Mouse (Mus musculus) forebrain, postnatal 0 days (tissue): ENCODE data around the gene Pet100. TPM values are rescaled to one million over a fixed set of nuclear protein-coding genes. Genes with fewer than 3 reads are reported as not detected.
A peak's percentile ranks its signal among the peaks of the same experiment; 100 is the strongest.

Experiments used
- ATAC-seq: fragments of 200-750 bp; cut with Nextera tagmentation; 2 replicates; pipeline ENCODE4 v1.8.0; 2017; ENCODE audit warnings: mild to moderate bottlenecking, moderate library complexity
- DNase-seq: peaks from one replicate; pipeline ENCODE4 v3.0.0-alpha.2; 2015
- H3K27ac ChIP-seq: fragments of 300-500 bp; sonication (generic); 2 replicates; pipeline ENCODE4 v1.5.1; 2014; ENCODE audit warnings: low read depth, mild to moderate bottlenecking, antibody characterized with exemption, low read length, moderate library complexity, mixed read lengths
- H3K27me3 ChIP-seq: fragments of 300-500 bp; sonication (generic); 2 replicates; pipeline ENCODE4 v1.6.1; 2014; ENCODE audit warnings: mild to moderate bottlenecking, low read length, mixed read lengths; ENCODE audit not compliant: insufficient read depth
- H3K36me3 ChIP-seq: fragments of 300-500 bp; sonication (generic); 2 replicates; pipeline ENCODE4 v1.6.1; 2014; ENCODE audit warnings: mild to moderate bottlenecking, moderate library complexity; ENCODE audit not compliant: insufficient read depth
- H3K4me1 ChIP-seq: fragments of 300-500 bp; sonication (generic); 2 replicates; pipeline ENCODE4 v1.6.1; 2014; ENCODE audit warnings: antibody characterized with exemption; ENCODE audit not compliant: insufficient read depth
- H3K4me2 ChIP-seq: fragments of 300-500 bp; sonication (generic); 2 replicates; pipeline ENCODE4 v1.6.1; 2014; ENCODE audit warnings: low read depth, mild to moderate bottlenecking, moderate library complexity
- H3K4me3 ChIP-seq: fragments of 300-500 bp; sonication (generic); 2 replicates; pipeline ENCODE4 v1.5.1; 2014; ENCODE audit warnings: low read depth, low read length, mixed read lengths
- H3K9ac ChIP-seq: fragments of 300-500 bp; sonication (generic); 2 replicates; pipeline ENCODE4 v1.6.1; 2014; ENCODE audit warnings: mild to moderate bottlenecking
- H3K9me3 ChIP-seq: fragments of 300-500 bp; sonication (generic); 2 replicates; pipeline ENCODE4 v1.6.1; 2016; ENCODE audit warnings: low read length
- CTCF ChIP-seq: sonication (generic); IDR thresholded peaks from 2 replicates; pipeline ENCODE4 v1.5.1; 2016; ENCODE audit warnings: antibody characterized with exemption, control low read depth, low read depth
- WGBS: fragments of 180-500 bp; shearing (Covaris S2); extraction: QIAGEN DNeasy Blood & Tissue Kit; methylation state at CpG from one replicate; pipeline ENCODE4 v1.1.7; 2014; 5-methylcytosine and 5-hydroxymethylcytosine counted together
- polyA plus RNA-seq: library from polyadenylated mRNA; unstranded; fragments of >200 nt; fragmentation: Nextera tagmentation; extraction: Ambion mirVana; gene quantifications from 2 replicates; pipeline ENCODE4 v1.2.1, GENCODE M21; 2015
- total RNA-seq: library from RNA; depleted of rRNA; stranded (reverse); fragments of >200 nt; gene quantifications from 2 replicates; pipeline ENCODE4 v1.2.3, GENCODE M21; 2014

The Pet100 gene
- total and polyA plus RNA-seq, 2 experiments from 2014 or later: 17.7 to 82.4 TPM

DNA sequence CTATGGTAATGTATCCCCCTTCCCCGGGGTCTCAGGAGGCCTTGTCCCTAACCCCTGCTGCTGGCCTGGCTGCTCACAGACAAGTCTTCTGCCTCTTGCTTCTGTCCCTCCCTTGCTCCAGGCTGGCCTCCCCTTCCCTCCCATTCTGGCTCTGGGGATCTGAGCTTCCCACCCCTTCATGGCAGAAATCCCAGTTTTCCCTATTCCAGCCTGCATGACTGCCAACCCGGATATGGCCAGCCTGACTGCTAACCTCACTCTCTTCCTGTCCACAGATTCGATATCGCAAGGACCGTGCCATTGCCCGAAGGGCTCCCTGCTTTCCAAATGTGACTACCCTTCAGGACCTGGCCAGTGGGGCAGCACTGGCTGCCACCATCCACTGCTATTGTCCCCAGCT, 20.9 kb upstream of the Pet100 start:
- ATAC-seq: no peak
- WGBS: 94% methylated on average over 6 of the region's 6 CpGs
- H3K4me3 ChIP-seq: no peak overlapping the region

DNA sequence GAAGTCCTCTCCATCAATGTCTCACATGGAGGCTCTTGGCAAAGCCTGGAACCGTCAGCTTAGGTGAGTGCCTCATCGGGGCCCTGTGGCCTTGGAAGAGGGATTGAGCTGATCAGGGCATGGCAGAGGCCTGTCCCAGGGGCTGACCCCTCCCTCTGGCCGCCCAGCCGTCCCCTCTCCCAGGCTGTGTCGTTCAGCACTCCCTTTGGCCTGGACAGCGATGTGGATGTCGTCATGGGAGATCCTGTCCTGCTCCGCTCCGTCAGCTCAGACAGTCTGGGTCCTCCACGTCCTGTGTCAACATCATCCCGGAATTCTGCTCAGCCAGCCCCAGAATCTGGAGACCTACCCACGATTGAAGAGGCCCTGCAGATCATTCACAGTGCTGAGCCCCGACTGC, 17.9 kb upstream of the Pet100 start:
- TF ChIP-seq CTCF: no peak
- WGBS: 83% methylated on average over 13 of the region's 13 CpGs
- H3K9ac ChIP-seq: no peak overlapping the region
- no peak overlapping the region for H3K27ac ChIP-seq
- no peak for ATAC-seq
- no peaks in the 10 kb centered on the region for H3K27me3 ChIP-seq
- H3K36me3 ChIP-seq: peaks cover 88% of the 10 kb centered on the region
- H3K4me3 ChIP-seq: no peak overlapping the region
- no peaks in the 10 kb centered on the region for H3K4me1 ChIP-seq
- H3K9me3 ChIP-seq: no peaks in the 10 kb centered on the region
- no peak for DNase-seq
- H3K4me2 ChIP-seq: no peak overlapping the region

More for the DNA sequence above, 20.9 kb upstream of the Pet100 start:
- DNase-seq: no peak
- no peaks in the 10 kb centered on the region for H3K4me1 ChIP-seq
- TF ChIP-seq CTCF: no peak
- H3K4me2 ChIP-seq: no peak overlapping the region
- no peaks in the 10 kb centered on the region for H3K27me3 ChIP-seq
- no peak overlapping the region for H3K27ac ChIP-seq
- no peak overlapping the region for H3K9ac ChIP-seq
- H3K36me3 ChIP-seq: peaks cover 69% of the 10 kb centered on the region
- no peaks in the 10 kb centered on the region for H3K9me3 ChIP-seq

DNA sequence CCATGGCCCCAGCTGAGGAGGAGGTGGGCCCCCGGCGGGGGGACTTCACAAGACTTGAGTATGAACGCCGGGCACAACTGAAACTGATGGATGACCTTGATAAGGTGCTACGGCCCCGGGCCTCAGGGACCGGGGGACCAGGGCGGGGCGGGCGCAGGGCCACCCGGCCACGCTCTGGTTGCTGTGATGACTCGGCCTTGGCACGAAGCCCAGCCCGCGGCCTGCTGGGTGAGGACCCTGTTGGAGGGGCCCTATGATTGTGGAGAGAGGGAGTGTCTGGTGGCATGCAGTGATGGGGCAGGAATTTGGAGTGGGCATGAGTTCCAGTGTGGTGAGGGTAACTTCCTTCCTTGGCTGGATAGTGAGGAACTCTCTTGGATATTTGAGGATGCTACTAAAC, 14.8 kb upstream of the Pet100 start:
- H3K4me2 ChIP-seq: no peak overlapping the region
- ATAC-seq: no peak
- H3K9me3 ChIP-seq: no peaks in the 10 kb centered on the region
- H3K4me1 ChIP-seq: no peaks in the 10 kb centered on the region
- H3K9ac ChIP-seq: no peak overlapping the region
- no peak overlapping the region for H3K4me3 ChIP-seq
- H3K27me3 ChIP-seq: no peaks in the 10 kb centered on the region
- H3K27ac ChIP-seq: no peak overlapping the region
- no peak for DNase-seq
- 82% methylated on average over 16 of the region's 16 CpGs for WGBS
- H3K36me3 ChIP-seq: peaks cover 95% of the 10 kb centered on the region
- TF ChIP-seq CTCF: no peak

DNA sequence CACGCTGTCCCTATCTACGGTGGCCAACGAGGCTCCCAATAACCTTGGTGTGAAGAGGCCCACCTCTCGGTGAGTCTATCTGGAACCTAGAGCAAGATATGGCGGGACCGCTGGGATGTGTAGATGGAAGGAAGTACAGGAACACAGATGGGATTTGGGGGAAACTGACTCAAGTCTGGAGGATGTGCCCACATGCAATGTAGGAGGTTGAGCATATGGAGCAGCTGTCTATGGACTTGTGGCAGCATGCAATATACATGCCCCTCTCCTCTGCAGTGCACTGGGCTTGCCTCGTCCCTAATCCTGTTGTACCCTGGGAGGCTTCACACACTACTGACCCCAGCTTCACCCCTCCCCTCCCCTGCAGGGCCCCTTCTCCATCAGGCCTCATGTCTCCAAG, 13.5 kb upstream of the Pet100 start:
- H3K36me3 ChIP-seq: peaks cover 95% of the 10 kb centered on the region
- 91% methylated on average over 7 of the region's 7 CpGs for WGBS
- H3K4me2 ChIP-seq: no peak overlapping the region
- H3K27ac ChIP-seq: no peak overlapping the region
- ATAC-seq: no peak
- DNase-seq: no peak
- H3K4me3 ChIP-seq: no peak overlapping the region
- no peaks in the 10 kb centered on the region for H3K27me3 ChIP-seq
- no peak overlapping the region for H3K9ac ChIP-seq
- H3K4me1 ChIP-seq: no peaks in the 10 kb centered on the region
- TF ChIP-seq CTCF: no peak
- H3K9me3 ChIP-seq: no peaks in the 10 kb centered on the region

DNA sequence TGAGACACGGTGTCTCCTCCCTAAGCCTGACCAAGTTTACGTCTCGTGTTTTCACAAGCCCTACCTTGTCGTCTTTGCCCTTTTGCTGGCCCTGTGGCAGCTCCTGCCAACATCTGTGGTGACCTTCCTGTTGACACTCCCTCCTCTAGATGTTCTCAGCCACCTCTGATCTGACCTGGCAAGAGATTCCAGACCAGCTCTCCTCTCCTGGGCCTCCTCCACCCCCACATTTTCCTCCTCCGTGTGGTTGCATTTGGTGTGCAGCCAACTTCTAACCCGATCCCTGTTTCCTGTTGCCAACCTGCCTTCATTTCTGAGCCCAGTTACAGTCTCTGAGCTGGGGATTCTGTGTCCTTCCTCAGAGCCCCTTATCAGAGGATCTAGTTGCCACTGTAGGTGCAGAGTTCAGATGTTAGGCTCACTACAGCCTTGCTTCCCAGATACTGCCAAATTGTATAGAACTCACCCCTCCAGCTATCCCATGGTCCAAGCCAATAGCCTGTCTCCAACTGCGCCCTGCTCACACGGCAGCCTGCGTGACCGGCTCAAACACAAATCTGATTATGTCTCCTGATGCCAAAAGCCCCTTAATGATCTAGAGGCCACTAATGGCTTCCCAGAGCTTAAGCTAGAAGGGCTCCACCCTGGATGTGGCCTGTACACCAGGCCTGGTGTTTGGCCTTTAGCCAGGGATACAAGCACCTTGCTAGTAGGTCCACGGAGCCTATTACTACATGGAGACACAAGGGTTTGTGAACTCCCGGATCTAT, 12.1 kb upstream of the Pet100 start:
- TF ChIP-seq CTCF: no peak
- Histone ChIP-seq H3K9ac (no peak overlapping the region), H3K27ac (no peak overlapping the region), H3K4me2 (no peak overlapping the region), H3K9me3 (no peaks in the 10 kb centered on the region), H3K4me1 (no peaks in the 10 kb centered on the region), H3K4me3 (no peak overlapping the region), H3K36me3 (peaks cover 95% of the 10 kb centered on the region), H3K27me3 (no peaks in the 10 kb centered on the region)
- DNase-seq (no peak), ATAC-seq (peak; percentile 10; the same call in 1 of the 2 replicates)
- WGBS: 82% methylated on average over 12 of the region's 12 CpGs

DNA sequence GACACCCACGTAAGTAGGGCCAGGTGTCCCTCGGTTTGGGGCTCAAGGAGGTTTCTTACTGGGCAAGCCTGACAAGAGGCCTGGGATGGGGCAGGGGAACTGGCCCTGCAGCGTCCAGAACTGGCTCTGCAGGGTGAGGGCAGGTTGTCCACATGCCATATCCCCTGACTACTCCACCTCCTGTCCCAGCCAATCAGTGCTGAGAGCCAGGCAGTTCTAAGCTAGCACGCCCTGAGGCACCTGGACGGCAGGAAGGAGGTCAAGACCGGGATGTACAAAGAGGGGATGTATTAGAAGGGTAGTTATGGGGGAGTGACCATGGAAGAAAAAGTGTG, 11.6 kb upstream of the Pet100 start:
- Histone ChIP-seq H3K4me2 (no peak overlapping the region), H3K9ac (no peak overlapping the region), H3K36me3 (peaks cover 95% of the 10 kb centered on the region), H3K9me3 (no peaks in the 10 kb centered on the region), H3K27me3 (no peaks in the 10 kb centered on the region), H3K27ac (no peak overlapping the region), H3K4me3 (no peak overlapping the region), H3K4me1 (no peaks in the 10 kb centered on the region)
- TF ChIP-seq CTCF: no peak
- no peak for DNase-seq
- ATAC-seq: no peak
- 86% methylated on average over 6 of the region's 6 CpGs for WGBS

DNA sequence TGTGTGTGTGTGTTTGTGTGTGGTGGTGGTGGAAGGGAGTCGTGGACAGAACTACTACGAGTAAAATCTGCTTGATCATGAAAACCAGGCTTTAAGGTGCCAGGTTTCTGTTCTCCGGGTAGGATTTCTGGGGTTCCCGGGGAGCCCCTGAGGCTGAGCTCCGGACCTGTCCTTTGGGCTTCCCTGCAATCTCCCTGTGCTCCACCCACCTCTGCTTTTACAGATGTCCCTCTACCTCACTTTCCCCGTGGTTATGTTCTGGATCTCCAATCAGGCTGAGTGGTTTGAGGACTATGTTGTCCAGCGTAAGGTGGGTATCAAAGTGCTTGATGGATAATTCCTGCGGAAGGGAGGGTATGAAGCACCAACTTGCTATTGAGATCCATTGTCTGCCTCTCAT, 771 bp downstream of the Pet100 start:
- 70% methylated on average over 8 of the region's 8 CpGs for WGBS
- H3K4me3 ChIP-seq: peak overlapping the region; percentile 99
- H3K4me1 ChIP-seq: peaks cover 13% of the 10 kb centered on the region
- no peak for ATAC-seq
- no peak overlapping the region for H3K9ac ChIP-seq
- TF ChIP-seq CTCF: no peak
- H3K27ac ChIP-seq: no peak overlapping the region
- H3K27me3 ChIP-seq: no peaks in the 10 kb centered on the region
- DNase-seq: no peak
- peaks cover 9% of the 10 kb centered on the region for H3K36me3 ChIP-seq
- peak overlapping the region; percentile 68 for H3K4me2 ChIP-seq
- no peaks in the 10 kb centered on the region for H3K9me3 ChIP-seq
